Mouse (Mus musculus): Measurements from ENCODE around the gene 4932415D10Rik.

DNA sequence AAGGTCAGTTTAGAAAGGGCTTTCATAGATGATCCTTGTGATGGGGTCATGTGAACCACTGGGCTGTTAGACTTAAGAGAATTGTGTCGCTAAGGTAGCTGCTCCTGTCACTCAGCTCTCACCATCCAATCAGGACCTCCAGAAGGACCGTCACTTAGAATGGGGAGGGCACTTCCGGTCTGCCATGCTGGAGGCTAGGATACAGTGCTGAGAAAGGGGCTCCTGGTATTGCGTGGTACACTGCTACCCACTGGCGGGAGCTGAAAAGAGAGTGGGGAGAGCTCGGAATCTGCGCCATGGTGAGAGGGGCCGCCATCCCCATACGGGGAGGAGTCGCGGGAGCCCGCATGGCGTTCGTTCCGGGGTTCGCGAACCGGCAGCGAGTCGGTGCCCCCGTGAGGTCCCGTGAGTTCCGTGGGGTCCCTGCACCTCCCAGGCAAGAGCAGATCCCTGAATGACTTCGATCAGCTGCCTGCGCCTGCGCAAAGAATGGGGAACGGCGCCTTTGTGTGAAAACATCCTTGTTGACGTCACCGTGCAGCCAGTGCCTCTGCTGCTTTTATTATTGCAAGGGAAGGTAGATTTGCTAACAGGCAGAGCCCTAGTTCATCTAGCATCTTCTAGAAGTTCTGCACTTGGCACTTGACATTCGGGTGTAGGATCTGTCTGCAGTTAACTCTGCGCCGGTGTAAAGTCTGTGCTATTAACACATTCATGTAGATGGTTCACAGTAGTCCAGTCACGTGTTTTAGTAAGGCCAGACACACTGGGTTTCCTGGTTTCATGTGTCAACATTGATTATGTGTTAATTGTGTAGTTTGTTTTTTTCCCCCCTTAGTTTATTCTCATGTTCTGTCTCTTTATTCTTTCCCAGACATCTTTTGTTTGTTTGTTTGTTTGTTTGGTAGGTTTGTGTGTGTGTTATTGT is 38.0 kb upstream of the 4932415D10Rik start, which contains the start of gene Gm4924:
- no peak; the same call in 1 of the 2 replicates for TF ChIP-seq POLR2A (IDR thresholded peaks at IDR 0.05; ENCODE audit: low read depth, low read length)
- no peak for TF ChIP-seq CTCF (IDR thresholded peaks at IDR 0.05; ENCODE audit: extremely low read depth, insufficient read depth, insufficient read length, insufficient replicate concordance)
